Mouse (Mus musculus) liver, postnatal 0 days (tissue): Measurements from ENCODE around the gene Tbc1d24.

Source experiments
- CTCF ChIP-seq: sonication (generic); IDR thresholded peaks from 2 replicates; pipeline ENCODE4 v1.5.1; 2016; ENCODE audit warnings: antibody characterized with exemption, low read depth
- EP300 ChIP-seq: IDR thresholded peaks from 2 replicates; pipeline ENCODE4 v1.6.1; 2016; ENCODE audit warnings: antibody characterized with exemption, low read depth, mild to moderate bottlenecking

- TF ChIP-seq CTCF = no peak
- no peak for TF ChIP-seq EP300
These were observed 49.6 kb downstream of the Tbc1d24 start for GRCm38 (mm10) chr17:24155742-24156141.
